Mouse (Mus musculus) liver, postnatal 0 days (tissue): Measurements from ENCODE around the gene Gprc5b. TPM values are rescaled to one million over a fixed set of nuclear protein-coding genes. Genes with fewer than 3 reads are reported as not detected.

ENCODE experiments used
- ATAC-seq: fragments of 200-750 bp; cut with Nextera tagmentation; 2 replicates; pipeline ENCODE4 v1.8.0; 2017; ENCODE audit warnings: mild to moderate bottlenecking, moderate library complexity
- DNase-seq: peaks from one replicate; pipeline ENCODE4 v3.0.0-alpha.2; 2016
- H3K27ac ChIP-seq: fragments of 300-500 bp; sonication (generic); 2 replicates; pipeline ENCODE4 v1.5.1; 2014; ENCODE audit warnings: antibody characterized with exemption, moderate library complexity, mild to moderate bottlenecking, low read depth
- H3K27me3 ChIP-seq: fragments of 300-500 bp; sonication (generic); 2 replicates; pipeline ENCODE4 v1.6.1; 2014; ENCODE audit warnings: low read length, control low read depth, mixed read lengths; ENCODE audit not compliant: insufficient read depth
- H3K36me3 ChIP-seq: fragments of 300-500 bp; sonication (generic); replicated peaks from 2 replicates; pipeline ENCODE4 v1.6.1; 2014; ENCODE audit warnings: mild to moderate bottlenecking, control low read depth, low read length, moderate library complexity, mixed read lengths; ENCODE audit not compliant: insufficient read depth
- H3K4me1 ChIP-seq: fragments of 300-500 bp; sonication (generic); 2 replicates; pipeline ENCODE4 v1.6.1; 2014; ENCODE audit warnings: antibody characterized with exemption, mild to moderate bottlenecking, control low read depth; ENCODE audit not compliant: insufficient read depth
- H3K4me2 ChIP-seq: fragments of 300-500 bp; sonication (generic); 2 replicates; pipeline ENCODE4 v1.6.1; 2014; ENCODE audit warnings: low read depth, mild to moderate bottlenecking, low read length, moderate library complexity, mixed read lengths
- H3K4me3 ChIP-seq: fragments of 300-500 bp; sonication (generic); 2 replicates; pipeline ENCODE4 v1.5.1; 2014; ENCODE audit warnings: low read depth, low read length
- H3K9ac ChIP-seq: fragments of 300-500 bp; sonication (generic); replicated peaks from 2 replicates; pipeline ENCODE4 v1.6.1; 2014; ENCODE audit warnings: mild to moderate bottlenecking, moderate library complexity
- H3K9me3 ChIP-seq: fragments of 300-500 bp; sonication (generic); 2 replicates; pipeline ENCODE4 v1.6.1; 2016; ENCODE audit warnings: mild to moderate bottlenecking, control low read depth, low read length, mixed read lengths
- CTCF ChIP-seq: sonication (generic); IDR thresholded peaks from 2 replicates; pipeline ENCODE4 v1.5.1; 2016; ENCODE audit warnings: antibody characterized with exemption, low read depth
- EP300 ChIP-seq: IDR thresholded peaks from 2 replicates; pipeline ENCODE4 v1.6.1; 2016; ENCODE audit warnings: antibody characterized with exemption, low read depth, mild to moderate bottlenecking
- WGBS: fragments of 180-500 bp; shearing (Covaris S2); extraction: QIAGEN DNeasy Blood & Tissue Kit; methylation state at CpG from one replicate; pipeline ENCODE4 v1.1.7; 2014; ENCODE audit not compliant: insufficient replicate concordance; 5-methylcytosine and 5-hydroxymethylcytosine counted together
- polyA plus RNA-seq: library from polyadenylated mRNA; unstranded; fragments of >200 nt; fragmentation: Nextera tagmentation; extraction: Ambion mirVana; gene quantifications from 2 replicates; pipeline ENCODE4 v1.2.1, GENCODE M21; 2015

The Gprc5b gene
- polyA plus RNA-seq, 1 experiment from 2014 or later, result 0.20 TPM

DNA sequence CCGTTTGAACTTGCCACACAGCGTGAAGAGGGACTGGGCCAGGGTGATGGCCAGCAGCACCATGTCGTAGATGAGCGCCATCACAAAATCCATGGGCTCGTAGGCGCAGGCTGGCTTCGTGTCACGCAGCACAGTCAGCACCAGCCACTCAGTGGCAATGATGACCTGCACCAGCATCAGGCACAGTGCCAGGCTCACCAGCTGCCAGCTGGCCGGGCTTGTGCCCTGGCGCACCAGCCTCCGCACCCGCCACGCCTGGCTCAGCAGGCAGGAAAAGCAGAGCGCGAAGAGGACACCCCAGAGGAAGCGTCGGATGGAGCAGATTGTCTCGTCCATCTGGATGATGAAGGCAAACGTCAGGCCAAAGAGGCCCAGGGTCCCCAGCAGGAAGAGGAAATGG, 11.1 kb downstream of the Gprc5b start:
- no peak for ATAC-seq
- TF ChIP-seq EP300 (no peak), CTCF (no peak)
- Histone ChIP-seq H3K4me1 (0 out of 2 replicates have a peak, but pooled peaks cover 2% of the 10 kb centered on the region), H3K9ac (no peak overlapping the region), H3K9me3 (no peaks in the 10 kb centered on the region), H3K27me3 (no peaks in the 10 kb centered on the region), H3K4me3 (no peak overlapping the region), H3K27ac (no peak overlapping the region), H3K36me3 (no peaks in the 10 kb centered on the region), H3K4me2 (no peak overlapping the region)
- WGBS, result 78% methylated on average over 19 of the region's 19 CpGs
- DNase-seq, result no peak

GRCm38 (mm10) chr7:118982586-118982985, 12.4 kb downstream of the Gprc5b start:
- Histone ChIP-seq H3K9me3 (no peaks in the 10 kb centered on the region), H3K27me3 (no peaks in the 10 kb centered on the region), H3K4me3 (no peak overlapping the region), H3K4me1 (0 out of 2 replicates have a peak, but pooled peaks cover 2% of the 10 kb centered on the region), H3K9ac (no peak overlapping the region), H3K36me3 (no peaks in the 10 kb centered on the region), H3K27ac (no peak overlapping the region), H3K4me2 (no peak overlapping the region)
- no peak for TF ChIP-seq CTCF
- no peak for TF ChIP-seq EP300
- WGBS, result 57% methylated on average over 4 of the region's 4 CpGs
- ATAC-seq, result peak; percentile 77
- DNase-seq, result no peak

DNA sequence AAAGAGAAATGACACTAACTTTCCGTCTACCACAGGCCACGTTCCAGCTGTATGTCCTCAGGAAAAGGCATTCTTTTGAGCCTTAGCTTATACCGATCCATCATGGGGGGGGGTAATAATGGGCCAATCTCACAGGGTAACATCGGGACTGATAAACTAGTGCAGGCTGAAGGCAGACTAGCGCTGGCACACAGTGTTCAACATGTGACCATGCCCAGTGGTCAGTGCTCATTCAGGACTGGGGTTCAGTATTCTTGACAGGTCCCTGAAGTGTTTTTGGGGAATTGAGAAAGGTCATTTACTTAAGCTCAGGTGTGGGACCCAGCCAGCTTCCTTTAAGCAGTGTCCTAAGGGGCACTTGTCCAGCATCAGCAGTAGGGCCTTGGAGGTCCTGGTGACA, 13.2 kb downstream of the Gprc5b start:
- Histone ChIP-seq H3K4me3 (no peak overlapping the region), H3K4me2 (no peak overlapping the region), H3K9ac (no peak overlapping the region), H3K9me3 (no peaks in the 10 kb centered on the region), H3K4me1 (0 out of 2 replicates have a peak, but pooled peaks cover 2% of the 10 kb centered on the region), H3K36me3 (no peaks in the 10 kb centered on the region), H3K27ac (no peak overlapping the region), H3K27me3 (no peaks in the 10 kb centered on the region)
- TF ChIP-seq EP300 (no peak), CTCF (no peak)
- ATAC-seq, result no peak
- WGBS, result 88% methylated on average over 5 of the region's 5 CpGs
- DNase-seq, result no peak

GRCm38 (mm10) chr7:118981346-118981745, 13.7 kb downstream of the Gprc5b start:
- no peak for TF ChIP-seq CTCF
- TF ChIP-seq EP300, result no peak
- no peaks in the 10 kb centered on the region for H3K9me3 ChIP-seq
- no peak overlapping the region for H3K4me3 ChIP-seq
- DNase-seq, result no peak
- 51% methylated on average over 4 of the region's 4 CpGs for WGBS
- no peak overlapping the region for H3K27ac ChIP-seq
- no peak overlapping the region for H3K9ac ChIP-seq
- H3K36me3 ChIP-seq, result no peaks in the 10 kb centered on the region
- no peak for ATAC-seq
- no peak overlapping the region for H3K4me2 ChIP-seq
- H3K27me3 ChIP-seq, result no peaks in the 10 kb centered on the region
- H3K4me1 ChIP-seq, result 0 out of 2 replicates have a peak, but pooled peaks cover 2% of the 10 kb centered on the region

DNA sequence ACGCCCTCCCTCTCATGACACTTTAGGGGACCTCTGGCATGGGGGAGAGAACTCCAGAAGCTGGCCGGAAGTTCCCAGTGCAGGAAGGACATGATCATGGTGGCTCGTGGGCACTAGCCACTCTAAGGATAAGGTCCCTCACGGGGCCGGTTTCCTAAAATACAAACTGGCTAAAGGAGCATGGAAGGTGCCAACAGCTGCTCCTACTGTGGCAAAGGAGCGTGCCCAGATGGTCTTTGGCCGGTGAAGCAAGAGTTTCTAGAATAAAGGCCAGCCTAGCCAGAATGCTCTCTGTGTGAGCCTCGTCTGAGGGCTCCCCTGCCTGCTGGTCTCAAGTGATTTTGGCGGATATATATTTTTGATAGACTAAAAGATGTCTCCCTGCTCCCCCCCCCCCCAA, 15.3 kb downstream of the Gprc5b start:
- Histone ChIP-seq H3K9me3 (no peaks in the 10 kb centered on the region), H3K36me3 (no peaks in the 10 kb centered on the region), H3K9ac (no peak overlapping the region), H3K4me2 (no peak overlapping the region), H3K27ac (no peak overlapping the region), H3K27me3 (no peaks in the 10 kb centered on the region), H3K4me1 (0 out of 2 replicates have a peak, but pooled peaks cover 2% of the 10 kb centered on the region), H3K4me3 (no peak overlapping the region)
- 78% methylated on average over 9 of the region's 9 CpGs for WGBS
- no peak for ATAC-seq
- DNase-seq, result no peak
- TF ChIP-seq CTCF (no peak), EP300 (no peak)

- ATAC-seq (no peak), DNase-seq (no peak)
- 87% methylated on average over 7 of the region's 7 CpGs for WGBS
- Histone ChIP-seq H3K4me2 (no peak overlapping the region), H3K9me3 (no peaks in the 10 kb centered on the region), H3K9ac (no peak overlapping the region), H3K36me3 (no peaks in the 10 kb centered on the region), H3K4me1 (0 out of 2 replicates have a peak, but pooled peaks cover 2% of the 10 kb centered on the region), H3K27me3 (no peaks in the 10 kb centered on the region), H3K4me3 (no peak overlapping the region), H3K27ac (no peak overlapping the region)
- TF ChIP-seq EP300, result no peak
- TF ChIP-seq CTCF, result no peak
Observed at GRCm38 (mm10) chr7:118979121-118979520, 15.9 kb downstream of the Gprc5b start.

GRCm38 (mm10) chr7:118977167-118977543, 17.9 kb downstream of the Gprc5b start:
- 84% methylated on average over 10 of the region's 10 CpGs for WGBS
- ATAC-seq (no peak), DNase-seq (no peak)
- no peak for TF ChIP-seq EP300
- TF ChIP-seq CTCF, result no peak
- no peaks in the 10 kb centered on the region for H3K9me3 ChIP-seq
- H3K36me3 ChIP-seq, result no peaks in the 10 kb centered on the region
- 0 out of 2 replicates have a peak, but pooled peaks cover under 1% of the 10 kb centered on the region for H3K4me1 ChIP-seq
- no peaks in the 10 kb centered on the region for H3K27me3 ChIP-seq
- H3K9ac ChIP-seq, result no peak overlapping the region
- no peak overlapping the region for H3K27ac ChIP-seq
- no peak overlapping the region for H3K4me3 ChIP-seq
- no peak overlapping the region for H3K4me2 ChIP-seq
